Mouse (Mus musculus) forebrain, embryonic 15.5 days (tissue): ENCODE measurements around the gene Prkag3. TPM values are rescaled to one million over a fixed set of nuclear protein-coding genes. Genes with fewer than 3 reads are reported as not detected.

ENCODE experiments used
- ATAC-seq: fragments of 200-750 bp; cut with Nextera tagmentation; replicated peaks from 2 replicates; pipeline ENCODE4 v1.8.0; 2017; ENCODE audit warnings: mild to moderate bottlenecking, moderate TSS enrichment, moderate library complexity
- H3K27ac ChIP-seq: fragments of 300-500 bp; sonication (generic); replicated peaks from 2 replicates; pipeline ENCODE4 v1.5.1; 2015; ENCODE audit warnings: mild to moderate bottlenecking, inconsistent platforms
- H3K27me3 ChIP-seq: fragments of 300-500 bp; sonication (generic); 2 replicates; pipeline ENCODE4 v1.6.1; 2015; ENCODE audit warnings: inconsistent platforms
- H3K36me3 ChIP-seq: fragments of 300-500 bp; sonication (generic); 2 replicates; pipeline ENCODE4 v1.6.1; 2015; ENCODE audit warnings: mild to moderate bottlenecking, inconsistent platforms
- H3K4me1 ChIP-seq: fragments of 300-500 bp; sonication (generic); 2 replicates; pipeline ENCODE4 v1.6.1; 2015; ENCODE audit warnings: inconsistent platforms
- H3K4me2 ChIP-seq: fragments of 300-500 bp; sonication (generic); replicated peaks from 2 replicates; pipeline ENCODE4 v1.6.1; 2015; ENCODE audit warnings: mild to moderate bottlenecking, inconsistent platforms
- H3K4me3 ChIP-seq: fragments of 300-500 bp; sonication (generic); 2 replicates; pipeline ENCODE4 v1.5.1; 2015; ENCODE audit warnings: mild to moderate bottlenecking, inconsistent platforms
- H3K9ac ChIP-seq: fragments of 300-500 bp; sonication (generic); replicated peaks from 2 replicates; pipeline ENCODE4 v1.6.1; 2015; ENCODE audit warnings: mild to moderate bottlenecking, inconsistent platforms
- H3K9me3 ChIP-seq: fragments of 300-500 bp; sonication (generic); 2 replicates; pipeline ENCODE4 v1.6.1; 2016; ENCODE audit warnings: inconsistent platforms
- WGBS: fragments of 180-500 bp; shearing (Covaris S2); methylation state at CpG from one replicate; pipeline ENCODE4 v1.1.7; 2015; ENCODE audit warnings: mixed read lengths; 5-methylcytosine and 5-hydroxymethylcytosine counted together
- polyA plus RNA-seq: library from polyadenylated mRNA; unstranded; fragments of >200 nt; fragmentation: Nextera tagmentation; extraction: Ambion mirVana; gene quantifications from 2 replicates; pipeline ENCODE4 v1.2.1, GENCODE M21; 2015

Gene Prkag3
- polyA plus RNA-seq, 1 experiment from 2014 or later, result not detected

GRCm38 (mm10) chr1:74753266-74753974, 4.4 kb upstream of the Prkag3 start:
- peaks cover 4% of the 10 kb centered on the region for H3K4me1 ChIP-seq
- H3K9me3 ChIP-seq, result no peaks in the 10 kb centered on the region
- no peak overlapping the region for H3K4me2 ChIP-seq
- no peak for ATAC-seq
- no peaks in the 10 kb centered on the region for H3K36me3 ChIP-seq
- 89% methylated on average over 8 of the region's 8 CpGs for WGBS
- H3K27me3 ChIP-seq, result peaks cover 10% of the 10 kb centered on the region; the same call in 1 of the 2 replicates
- H3K27ac ChIP-seq, result no peak overlapping the region
- no peak overlapping the region for H3K9ac ChIP-seq
- H3K4me3 ChIP-seq, result no peak overlapping the region

- Histone ChIP-seq H3K27me3 (peaks cover 14% of the 10 kb centered on the region; the same call in 1 of the 2 replicates), H3K4me2 (no peak overlapping the region), H3K4me1 (peaks cover 4% of the 10 kb centered on the region), H3K9ac (no peak overlapping the region), H3K4me3 (no peak overlapping the region), H3K27ac (no peak overlapping the region), H3K9me3 (no peaks in the 10 kb centered on the region), H3K36me3 (no peaks in the 10 kb centered on the region)
- 96% methylated on average over 3 of the region's 3 CpGs for WGBS
- ATAC-seq, result no peak
These were observed 3.8 kb upstream of the Prkag3 start for GRCm38 (mm10) chr1:74752833-74753232.

- WGBS, result 82% methylated on average over 8 of the region's 8 CpGs
- no peak for ATAC-seq
- H3K36me3 ChIP-seq, result no peaks in the 10 kb centered on the region
These were observed 3.1 kb upstream of the Prkag3 start for GRCm38 (mm10) chr1:74752150-74752549.

GRCm38 (mm10) chr1:74750683-74751082, 1.7 kb upstream of the Prkag3 start:
- ATAC-seq, result no peak
- Histone ChIP-seq H3K36me3 (no peaks in the 10 kb centered on the region), H3K9ac (no peak overlapping the region), H3K27ac (no peak overlapping the region), H3K4me1 (peaks cover 4% of the 10 kb centered on the region), H3K4me3 (no peak overlapping the region), H3K4me2 (no peak overlapping the region), H3K9me3 (no peaks in the 10 kb centered on the region), H3K27me3 (peaks cover 22% of the 10 kb centered on the region; the same call in 1 of the 2 replicates)
- WGBS, result 62% methylated on average over 4 of the region's 4 CpGs

More at GRCm38 (mm10) chr1:74752150-74752549, 3.1 kb upstream of the Prkag3 start:
- H3K9ac ChIP-seq, result no peak overlapping the region
- H3K4me3 ChIP-seq, result no peak overlapping the region
- no peak overlapping the region for H3K27ac ChIP-seq
- no peaks in the 10 kb centered on the region for H3K9me3 ChIP-seq
- H3K4me1 ChIP-seq, result peaks cover 4% of the 10 kb centered on the region
- no peak overlapping the region for H3K4me2 ChIP-seq
- H3K27me3 ChIP-seq, result peaks cover 19% of the 10 kb centered on the region; the same call in 1 of the 2 replicates

GRCm38 (mm10) chr1:74749301-74749700, 280 bp upstream of the Prkag3 start:
- no peaks in the 10 kb centered on the region for H3K36me3 ChIP-seq
- no peak overlapping the region for H3K27ac ChIP-seq
- H3K4me3 ChIP-seq, result no peak overlapping the region
- H3K27me3 ChIP-seq, result peaks cover 22% of the 10 kb centered on the region; the same call in 1 of the 2 replicates
- 67% methylated on average over 7 of the region's 7 CpGs for WGBS
- ATAC-seq, result no peak
- H3K9ac ChIP-seq, result no peak overlapping the region
- no peaks in the 10 kb centered on the region for H3K9me3 ChIP-seq
- H3K4me2 ChIP-seq, result no peak overlapping the region
- peaks cover 4% of the 10 kb centered on the region for H3K4me1 ChIP-seq

- Histone ChIP-seq H3K4me1 (peaks cover 4% of the 10 kb centered on the region), H3K4me2 (no peak overlapping the region), H3K27ac (no peak overlapping the region), H3K9ac (no peak overlapping the region), H3K27me3 (peaks cover 22% of the 10 kb centered on the region; the same call in 1 of the 2 replicates), H3K36me3 (no peaks in the 10 kb centered on the region), H3K4me3 (no peak overlapping the region), H3K9me3 (no peaks in the 10 kb centered on the region)
- WGBS, result 69% methylated on average over 5 of the region's 5 CpGs
- ATAC-seq, result no peak
These were observed 1.7 kb downstream of the Prkag3 start for GRCm38 (mm10) chr1:74747335-74747734.

GRCm38 (mm10) chr1:74740846-74741245, 8.2 kb downstream of the Prkag3 start:
- Histone ChIP-seq H3K4me3 (no peak overlapping the region), H3K27ac (no peak overlapping the region), H3K36me3 (no peaks in the 10 kb centered on the region), H3K9me3 (no peaks in the 10 kb centered on the region), H3K4me2 (no peak overlapping the region), H3K4me1 (no peaks in the 10 kb centered on the region), H3K27me3 (peaks cover 5% of the 10 kb centered on the region; the same call in 1 of the 2 replicates), H3K9ac (no peak overlapping the region)
- no peak for ATAC-seq
- WGBS, result 80% methylated on average over 7 of the region's 7 CpGs

GRCm38 (mm10) chr1:74737500-74737899, 11.5 kb downstream of the Prkag3 start:
- no peaks in the 10 kb centered on the region for H3K36me3 ChIP-seq
- WGBS, result 90% methylated on average over 7 of the region's 7 CpGs
- H3K4me2 ChIP-seq, result no peak overlapping the region
- no peak for ATAC-seq
- no peak overlapping the region for H3K4me3 ChIP-seq
- no peaks in the 10 kb centered on the region for H3K4me1 ChIP-seq
- H3K27me3 ChIP-seq, result peaks cover 5% of the 10 kb centered on the region; the same call in 1 of the 2 replicates
- H3K9me3 ChIP-seq, result no peaks in the 10 kb centered on the region
- no peak overlapping the region for H3K27ac ChIP-seq
- H3K9ac ChIP-seq, result no peak overlapping the region

- Histone ChIP-seq H3K27me3 (peaks cover 5% of the 10 kb centered on the region; the same call in 1 of the 2 replicates), H3K4me1 (no peaks in the 10 kb centered on the region), H3K27ac (no peak overlapping the region), H3K9me3 (no peaks in the 10 kb centered on the region), H3K4me2 (no peak overlapping the region), H3K36me3 (no peaks in the 10 kb centered on the region), H3K4me3 (no peak overlapping the region), H3K9ac (no peak overlapping the region)
- WGBS, result 91% methylated on average over 12 of the region's 12 CpGs
- ATAC-seq, result no peak
These were observed 12.0 kb downstream of the Prkag3 start for GRCm38 (mm10) chr1:74736977-74737376.

- Histone ChIP-seq H3K36me3 (no peaks in the 10 kb centered on the region), H3K4me3 (no peak overlapping the region)
- WGBS, result 85% methylated on average over 8 of the region's 8 CpGs
These were observed 20.6 kb downstream of the Prkag3 start for GRCm38 (mm10) chr1:74728446-74728845.

GRCm38 (mm10) chr1:74726674-74727073, 22.3 kb downstream of the Prkag3 start:
- no peaks in the 10 kb centered on the region for H3K9me3 ChIP-seq
- no peak overlapping the region for H3K27ac ChIP-seq
- no peak overlapping the region for H3K4me3 ChIP-seq
- H3K9ac ChIP-seq, result no peak overlapping the region
- 85% methylated on average over 5 of the region's 5 CpGs for WGBS
- H3K27me3 ChIP-seq, result no peaks in the 10 kb centered on the region
- H3K4me2 ChIP-seq, result no peak overlapping the region
- no peaks in the 10 kb centered on the region for H3K4me1 ChIP-seq
- ATAC-seq, result no peak
- no peaks in the 10 kb centered on the region for H3K36me3 ChIP-seq

More at GRCm38 (mm10) chr1:74728446-74728845, 20.6 kb downstream of the Prkag3 start:
- no peaks in the 10 kb centered on the region for H3K27me3 ChIP-seq
- H3K9ac ChIP-seq, result no peak overlapping the region
- ATAC-seq, result no peak
- H3K4me1 ChIP-seq, result no peaks in the 10 kb centered on the region
- no peak overlapping the region for H3K27ac ChIP-seq
- H3K9me3 ChIP-seq, result no peaks in the 10 kb centered on the region
- no peak overlapping the region for H3K4me2 ChIP-seq

- H3K27ac ChIP-seq, result no peak overlapping the region
- ATAC-seq, result no peak
- H3K4me3 ChIP-seq, result no peak overlapping the region
- H3K27me3 ChIP-seq, result no peaks in the 10 kb centered on the region
- no peaks in the 10 kb centered on the region for H3K9me3 ChIP-seq
- H3K4me1 ChIP-seq, result no peaks in the 10 kb centered on the region
- H3K36me3 ChIP-seq, result no peaks in the 10 kb centered on the region
- H3K4me2 ChIP-seq, result no peak overlapping the region
- WGBS, result 84% methylated on average over 5 of the region's 5 CpGs
- no peak overlapping the region for H3K9ac ChIP-seq
These were observed 22.9 kb downstream of the Prkag3 start for GRCm38 (mm10) chr1:74726114-74726513.

GRCm38 (mm10) chr1:74723748-74724147, 25.3 kb downstream of the Prkag3 start:
- Histone ChIP-seq H3K9me3 (no peaks in the 10 kb centered on the region), H3K4me2 (no peak overlapping the region), H3K36me3 (no peaks in the 10 kb centered on the region), H3K27ac (no peak overlapping the region), H3K4me1 (no peaks in the 10 kb centered on the region), H3K9ac (no peak overlapping the region), H3K4me3 (no peak overlapping the region), H3K27me3 (no peaks in the 10 kb centered on the region)
- 88% methylated on average over 2 of the region's 2 CpGs for WGBS
- ATAC-seq, result no peak
